Mouse (Mus musculus): ENCODE measurements around the gene Yap1. TPM values are rescaled to one million over a fixed set of nuclear protein-coding genes. Genes with fewer than 3 reads are reported as not detected.

Yap1 gene
- total RNA-seq (2021) = 10 to 100 TPM; 15.7 to 17.3 TPM
- long read RNA-seq, experiment 1, partial matches to known transcripts = 0 of 2 reads
- long read RNA-seq, experiment 1, other reads (novel, unspliced or antisense) = 2 of 2 reads
- long read RNA-seq, experiment 2, full-length matches to known transcripts = 3 of 6 reads
- long read RNA-seq, experiment 2, partial matches to known transcripts = 1 of 6 reads
- long read RNA-seq, experiment 2, other reads (novel, unspliced or antisense) = 2 of 6 reads

DNA sequence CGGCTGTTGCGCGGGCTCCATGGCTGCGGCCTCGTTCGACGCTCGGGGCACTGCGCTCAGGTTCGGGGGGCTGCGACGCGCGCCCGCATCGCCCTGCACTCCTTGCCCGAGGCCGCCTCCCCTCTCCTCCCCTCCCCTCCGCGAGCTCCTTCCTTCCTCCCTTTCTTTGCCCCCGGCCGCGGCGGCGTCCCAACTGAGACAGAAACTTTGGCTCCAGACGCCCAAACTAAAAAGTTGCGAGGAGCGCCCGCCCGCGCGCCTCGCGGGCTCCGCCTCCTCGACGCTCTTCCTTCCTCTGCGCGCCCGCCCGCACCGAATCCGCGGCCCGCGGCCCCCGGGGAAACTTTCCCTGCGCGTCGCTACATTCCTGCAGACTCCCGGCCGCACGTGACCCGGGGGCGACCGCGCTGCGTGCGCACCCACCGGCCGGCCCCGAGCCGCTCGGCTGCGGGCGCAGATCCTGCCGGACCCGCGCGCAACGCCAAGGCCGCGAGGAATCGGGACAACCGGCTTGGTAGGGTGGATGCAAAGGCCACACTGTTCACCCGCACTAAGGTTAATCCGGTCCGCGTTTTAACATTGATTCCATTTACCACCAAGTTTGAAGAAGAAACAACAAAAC is at the start of gene Yap1:
Gene Yap1, minus strand, starts transcription at position 227 of the 622 bp plus-strand sequence.
- peak; percentile 76 to 84 for DNase-seq (ENCODE audit: low spot score in 2 of 2)
- intact Hi-C loops (cut with DNase I) = no loop called here

DNA sequence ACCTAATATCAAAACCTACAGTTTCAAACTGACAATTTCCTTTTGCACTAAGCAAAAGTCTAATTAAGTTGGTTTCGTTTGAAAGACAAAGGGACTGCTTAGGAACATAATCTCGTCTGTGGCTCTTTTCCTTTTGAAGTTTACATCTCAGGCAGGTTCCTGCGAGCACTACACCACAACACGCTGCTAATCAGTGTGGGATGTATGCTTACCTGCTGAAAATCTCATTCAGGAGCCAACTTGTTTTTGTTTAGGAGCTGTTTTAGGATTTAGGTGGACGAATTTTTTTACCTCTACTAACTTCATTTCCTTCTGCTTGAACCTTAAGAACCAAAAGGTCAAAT is 38.6 kb upstream of the Yap1 start:
- DNase-seq (ENCODE audit: low spot score in 2 of 2) = no peak
- intact Hi-C loops (cut with DNase I) = no loop called here

DNA sequence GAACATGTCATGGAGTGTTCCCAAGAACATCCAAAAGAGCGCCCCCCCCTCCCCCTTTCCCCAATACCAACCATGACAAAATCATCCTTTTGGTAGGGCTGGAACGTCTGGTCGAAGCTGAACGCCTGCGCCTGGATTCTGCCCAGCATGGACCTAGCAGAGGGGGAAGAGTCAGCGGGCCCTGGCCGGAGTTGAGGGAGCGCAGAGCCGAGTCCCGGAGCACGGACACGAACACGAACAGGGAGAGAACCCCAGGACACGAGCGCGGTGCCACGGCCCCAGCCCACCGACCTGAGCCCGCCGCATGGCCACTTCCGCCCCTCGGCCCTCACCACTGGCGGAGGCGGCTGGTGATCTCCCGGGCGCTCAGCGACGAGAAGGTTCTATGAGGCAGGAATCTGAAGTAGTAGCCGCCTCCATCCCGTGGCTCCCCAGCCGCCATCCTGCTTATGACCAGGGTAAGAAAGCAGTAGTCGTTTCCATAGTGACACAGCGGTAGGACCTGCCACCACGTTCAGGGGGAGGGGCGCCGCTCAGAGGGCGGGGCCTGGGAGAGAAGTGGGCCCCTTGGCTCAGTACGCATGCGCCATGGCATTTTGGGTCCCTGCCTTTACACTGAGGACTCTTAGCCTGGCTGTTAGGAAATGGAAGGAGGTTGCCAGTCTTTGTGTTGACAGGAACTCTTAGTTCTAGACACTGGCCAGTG is 38.1 kb upstream of the Yap1 start, which contains the start of gene Cfap300:
Gene Cfap300, minus strand, starts transcription at position 486 of the 706 bp plus-strand sequence.
- intact Hi-C loops (cut with DNase I) = no loop called here
- peak; percentile 96 to 97 for DNase-seq (ENCODE audit: low spot score in 2 of 2)

GRCm38 (mm10) chr9:8035546-8035945 is 31.1 kb upstream of the Yap1 start:
- intact Hi-C loops (cut with DNase I) = no loop called here
- DNase-seq (ENCODE audit: low spot score in 2 of 2) = no peak

DNA sequence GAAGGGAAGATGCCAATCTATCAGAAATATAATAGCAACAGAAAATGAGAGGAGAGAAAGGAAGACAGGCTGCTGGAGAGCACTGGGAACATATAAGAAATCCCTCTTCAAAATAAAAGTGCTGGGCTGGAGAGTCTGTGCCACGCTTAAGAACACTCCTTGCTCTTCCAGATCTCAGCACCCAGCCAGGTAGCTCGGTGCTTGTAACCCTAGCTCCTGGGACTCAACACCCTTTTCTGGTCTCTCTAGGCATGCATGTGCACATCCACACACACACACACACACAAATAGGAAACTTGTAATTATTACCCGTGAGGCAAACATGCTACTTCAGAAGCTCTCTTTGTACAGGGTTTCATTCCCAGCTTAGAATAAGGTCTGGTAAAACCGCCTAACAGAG is 30.7 kb upstream of the Yap1 start:
- intact Hi-C loops (cut with DNase I) = no loop called here
- DNase-seq (ENCODE audit: low spot score in 2 of 2) = no peak

- no peak for DNase-seq (ENCODE audit: low spot score in 2 of 2)
- intact Hi-C loops (cut with DNase I) = no loop called here
Measured at GRCm38 (mm10) chr9:8034143-8034542, 29.7 kb upstream of the Yap1 start.

DNA sequence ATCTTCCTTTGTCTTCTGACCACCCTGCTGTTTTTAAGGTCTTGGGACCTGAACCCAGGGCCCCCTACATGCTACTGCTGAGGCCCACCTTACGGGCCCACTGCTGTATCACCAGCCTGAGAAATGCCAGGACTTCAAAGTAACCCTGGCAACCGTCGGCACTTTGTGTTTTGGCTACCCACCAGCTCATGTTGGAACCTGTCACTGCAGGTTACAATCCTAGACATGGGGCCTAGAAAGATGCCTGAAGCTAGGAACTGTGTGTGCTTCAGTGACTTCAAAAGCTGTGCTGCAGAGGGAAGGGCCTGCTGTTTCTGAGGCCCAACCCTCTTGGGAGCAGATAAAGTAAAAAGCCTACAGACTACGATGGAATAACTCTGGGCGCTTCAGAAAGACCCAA is 28.5 kb upstream of the Yap1 start:
- no peak for DNase-seq (ENCODE audit: low spot score in 2 of 2)
- intact Hi-C loops (cut with DNase I) = no loop called here

- intact Hi-C loops (cut with DNase I) = no loop called here
- no peak for DNase-seq (ENCODE audit: low spot score in 2 of 2)
Measured at GRCm38 (mm10) chr9:8018609-8019008, 14.2 kb upstream of the Yap1 start.

GRCm38 (mm10) chr9:8017253-8017913 is 13.0 kb upstream of the Yap1 start:
- DNase-seq (ENCODE audit: low spot score in 2 of 2) = no peak
- intact Hi-C loops (cut with DNase I) = no loop called here

GRCm38 (mm10) chr9:8003301-8004271 is 810 bp downstream of the Yap1 start:
- intact Hi-C loops (cut with DNase I) = no loop called here
- DNase-seq (ENCODE audit: low spot score in 2 of 2) = peak; percentile 16 to 25

DNA sequence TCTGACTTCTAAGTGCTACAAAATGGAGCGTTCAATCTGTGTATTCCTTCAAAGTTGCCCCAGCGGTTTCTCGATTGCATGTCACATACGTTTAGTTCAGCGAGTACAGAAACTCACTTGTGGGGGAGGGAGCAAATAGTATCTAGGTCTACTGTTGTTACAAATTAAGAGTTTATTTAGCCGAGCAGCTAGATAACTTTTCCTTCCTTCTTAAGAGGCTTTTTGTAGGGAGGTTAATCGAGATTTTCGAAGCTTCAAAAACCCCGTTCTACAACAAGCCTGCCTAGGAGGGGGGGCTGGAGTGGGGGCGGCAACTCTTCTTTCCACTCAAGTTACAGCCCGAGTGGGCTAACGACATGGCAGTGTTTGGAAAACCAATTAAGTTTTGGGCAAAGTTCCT is 1.6 kb downstream of the Yap1 start:
- DNase-seq (ENCODE audit: low spot score in 2 of 2) = no peak
- intact Hi-C loops (cut with DNase I) = no loop called here

GRCm38 (mm10) chr9:8001352-8001751 is 3.0 kb downstream of the Yap1 start:
- intact Hi-C loops (cut with DNase I) = no loop called here

DNA sequence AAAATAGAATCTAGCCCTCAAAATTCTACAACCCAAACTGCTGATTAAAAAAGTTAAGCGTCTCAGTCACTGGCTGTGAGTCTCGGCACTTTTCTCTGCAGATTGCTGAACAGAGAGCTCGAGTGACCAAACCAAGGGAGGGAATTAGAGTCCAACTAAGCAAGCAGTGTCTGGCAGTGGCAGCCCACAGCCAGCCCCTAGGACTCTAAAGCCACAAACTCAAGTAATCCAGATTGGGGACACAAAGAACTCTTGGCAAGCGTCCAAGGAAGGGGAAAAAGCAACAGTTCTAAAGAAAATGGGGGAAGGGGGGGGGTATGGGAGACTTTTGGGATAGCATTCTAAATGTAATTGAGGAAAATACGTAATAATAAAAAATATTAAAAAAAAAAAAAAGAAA is 10.1 kb downstream of the Yap1 start:
- intact Hi-C loops (cut with DNase I) = no loop called here

More at GRCm38 (mm10) chr9:8001352-8001751, 3.0 kb downstream of the Yap1 start:
- DNase-seq (ENCODE audit: low spot score in 2 of 2) = no peak

DNA sequence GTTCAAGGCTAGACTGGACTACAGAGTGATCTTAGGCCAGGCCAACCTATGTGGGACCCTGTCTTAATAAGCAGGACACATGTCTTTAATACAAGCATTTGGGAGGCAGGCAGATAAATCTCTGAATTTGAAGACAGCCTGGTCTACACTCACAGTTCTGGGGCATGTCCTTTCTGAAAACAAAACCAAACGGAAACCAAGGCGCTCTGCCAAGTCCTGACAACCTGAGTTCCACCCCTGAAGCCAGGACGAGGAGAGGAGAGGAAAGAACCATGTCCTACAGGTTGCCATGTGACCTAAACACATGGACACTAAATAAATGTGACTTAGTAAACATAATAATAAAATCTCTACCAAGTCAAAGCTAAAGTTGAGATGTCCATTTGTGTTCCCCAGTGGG is 11.7 kb downstream of the Yap1 start:
- DNase-seq (ENCODE audit: low spot score in 2 of 2) = no peak
- intact Hi-C loops (cut with DNase I) = no loop called here

More for the DNA sequence above, 10.1 kb downstream of the Yap1 start:
- no peak for DNase-seq (ENCODE audit: low spot score in 2 of 2)

DNA sequence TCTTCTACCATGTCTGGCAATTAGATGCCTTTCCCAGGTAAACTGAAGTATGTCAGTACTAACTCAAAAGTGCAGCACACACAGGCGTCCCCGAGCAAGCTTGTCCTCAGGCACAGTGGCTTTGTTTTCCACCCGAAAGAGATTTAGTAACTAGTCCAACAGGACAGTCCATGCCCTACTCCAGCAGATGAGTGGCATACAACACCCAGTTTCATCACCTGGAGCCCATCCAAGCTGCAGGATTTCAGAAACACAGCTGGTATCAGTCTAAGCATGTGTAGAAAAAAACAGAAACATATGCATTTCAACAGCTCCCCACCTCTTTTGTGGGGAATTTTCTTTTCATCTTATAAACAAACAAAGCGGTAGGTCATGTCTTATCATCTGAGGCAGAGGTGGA is 13.5 kb downstream of the Yap1 start:
- intact Hi-C loops (cut with DNase I) = no loop called here
- no peak for DNase-seq (ENCODE audit: low spot score in 2 of 2)

- intact Hi-C loops (cut with DNase I) = no loop called here
Measured at GRCm38 (mm10) chr9:7987119-7987518, 17.3 kb downstream of the Yap1 start.

GRCm38 (mm10) chr9:7984287-7984686 is 20.1 kb downstream of the Yap1 start:
- intact Hi-C loops (cut with DNase I) = no loop called here

More at GRCm38 (mm10) chr9:7987119-7987518, 17.3 kb downstream of the Yap1 start:
- DNase-seq (ENCODE audit: low spot score in 2 of 2) = no peak

DNA sequence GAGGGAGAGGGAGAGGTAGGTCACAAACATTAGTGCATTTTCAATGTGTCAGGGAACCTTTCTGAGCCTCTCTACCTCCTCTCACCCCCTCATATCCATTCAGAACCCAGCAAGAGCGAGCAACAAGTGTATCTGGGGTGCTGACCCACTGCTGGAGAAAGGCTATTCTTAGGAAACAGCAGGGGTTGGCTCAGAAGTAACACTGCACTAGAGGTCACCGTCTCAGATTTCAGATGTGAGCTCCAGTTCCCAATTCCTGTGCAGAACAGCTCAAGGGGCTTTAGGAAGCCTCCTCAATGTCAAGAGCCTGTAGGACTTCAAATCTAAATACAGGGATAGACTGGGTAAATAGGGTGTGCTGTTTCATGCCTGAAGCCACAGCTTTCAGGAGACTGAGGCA is 20.7 kb downstream of the Yap1 start:
- no peak for DNase-seq (ENCODE audit: low spot score in 2 of 2)
- intact Hi-C loops (cut with DNase I) = no loop called here

More at GRCm38 (mm10) chr9:7984287-7984686, 20.1 kb downstream of the Yap1 start:
- no peak for DNase-seq (ENCODE audit: low spot score in 2 of 2)

- intact Hi-C loops (cut with DNase I) = no loop called here
- DNase-seq (ENCODE audit: low spot score in 2 of 2) = no peak
Measured at GRCm38 (mm10) chr9:7980162-7980561, 24.2 kb downstream of the Yap1 start.

All from left cerebral cortex, postnatal 14 days (tissue).